Comparison of ENCODE assay signal across 22 mouse cellular contexts in the genomic region with DNA sequence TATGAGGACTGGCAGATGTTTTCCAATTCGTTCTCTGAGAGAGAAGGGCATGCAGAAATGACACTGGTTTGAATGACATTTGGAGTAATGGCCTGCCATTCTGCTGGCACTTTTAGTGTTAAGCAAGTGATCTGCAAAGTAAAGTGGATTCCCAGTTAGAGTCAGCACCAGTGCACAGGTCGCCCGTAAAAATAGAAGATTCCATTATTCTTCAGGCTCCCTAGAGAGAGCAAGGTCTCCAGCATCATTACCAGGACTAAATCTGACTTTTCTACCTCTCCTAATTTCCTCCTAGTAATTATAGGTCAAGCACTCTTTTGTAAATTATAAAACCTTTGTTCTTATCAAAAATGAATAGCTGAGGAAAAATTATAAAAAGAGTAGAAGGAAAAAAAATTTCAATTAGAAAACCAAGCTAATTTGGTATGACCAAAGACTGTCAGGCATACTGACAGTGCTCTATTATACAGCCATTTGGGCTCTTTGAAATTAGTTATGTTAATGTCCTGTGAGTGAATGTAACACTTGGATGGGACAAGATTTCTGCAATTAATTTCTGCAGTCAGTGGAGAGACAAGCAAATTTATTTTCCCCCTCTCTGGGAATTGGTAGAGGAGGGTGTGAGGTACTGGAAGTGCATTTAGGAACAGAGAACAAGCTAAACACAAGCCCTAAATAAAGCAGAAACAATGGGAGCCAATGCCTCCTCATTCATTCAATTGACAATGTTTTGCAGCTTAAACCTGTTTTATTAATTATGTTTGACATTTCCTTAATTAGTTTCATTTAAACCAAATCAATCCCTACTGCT.
A peak's percentile ranks its signal among the peaks of the same experiment; 100 is the strongest.
DNase-seq lines count a peak whose midpoint lies in the region; ATAC-seq and TF ChIP-seq lines count a peak whose summit lies in the region.
"Had no signal": no experiment of that assay in that cellular context is flagged by ENCODE, and none has a peak within 500 bp of the region (broad histone marks: within the 10 kb centered on the region; RNA-seq: fewer than 3 reads in every experiment).

No protein-coding gene starts in this region.

- H3K4me1 ChIP-seq in lung, postnatal 0 days (ENCODE audit: insufficient read depth, low read depth, low read length), result no peaks in the 10 kb centered on the region
- peaks cover 2% of the 10 kb centered on the region; the same call in 1 of the 2 replicates for H3K4me1 ChIP-seq in hindbrain, embryonic 12.5 days
- H3K4me1 ChIP-seq in midbrain, embryonic 14.5 days (ENCODE audit: control insufficient read depth, insufficient read depth, low read length), result no peaks in the 10 kb centered on the region
- H3K4me1 ChIP-seq: embryonic facial prominence, embryonic 15.5 days; heart, embryonic 13.5 days; megakaryocyte, embryonic 14.5 days had no signal

- no peaks in the 10 kb centered on the region for H3K9me3 ChIP-seq in lung, postnatal 0 days (ENCODE audit: low read length)
- no peaks in the 10 kb centered on the region for H3K9me3 ChIP-seq in hindbrain, embryonic 12.5 days (replicated peaks)
- no peaks in the 10 kb centered on the region for H3K9me3 ChIP-seq in midbrain, embryonic 14.5 days (ENCODE audit: control insufficient read depth, low read length)
- H3K9me3 ChIP-seq: embryonic facial prominence, embryonic 15.5 days; heart, embryonic 13.5 days had no signal

- no peak overlapping the region for H3K27ac ChIP-seq in lung, postnatal 0 days (ENCODE audit: low read length)
- H3K27ac ChIP-seq in hindbrain, embryonic 12.5 days, result peak overlapping the region; percentile 17; the same call in 1 of the 2 replicates
- H3K27ac ChIP-seq in midbrain, embryonic 14.5 days (replicated peaks; ENCODE audit: low read depth, low read length), result peak overlapping the region; percentile 28; the same call in 1 of the 2 replicates
- H3K27ac ChIP-seq: embryonic facial prominence, embryonic 15.5 days; heart, embryonic 13.5 days; stomach, postnatal 0 days had no signal

- no peaks in the 10 kb centered on the region for H3K36me3 ChIP-seq in lung, postnatal 0 days (ENCODE audit: insufficient read depth, low read length)
- H3K36me3 ChIP-seq in hindbrain, embryonic 12.5 days, result no peaks in the 10 kb centered on the region
- H3K36me3 ChIP-seq in midbrain, embryonic 14.5 days (ENCODE audit: control insufficient read depth, insufficient read depth, low read length), result no peaks in the 10 kb centered on the region
- H3K36me3 ChIP-seq: embryonic facial prominence, embryonic 15.5 days; heart, embryonic 13.5 days had no signal

- no peak for TF ChIP-seq CTCF in lung, postnatal 0 days (IDR thresholded peaks at IDR 0.05)

- no peak for ATAC-seq in lung, postnatal 0 days
- ATAC-seq in hindbrain, embryonic 12.5 days (ENCODE audit: low FRiP score), result peak; percentile 93
- ATAC-seq in midbrain, embryonic 14.5 days (ENCODE audit: low FRiP score, low TSS enrichment), result peak; percentile 73

- H3K4me3 ChIP-seq in lung, postnatal 0 days (ENCODE audit: low read depth, low read length), result no peak overlapping the region
- H3K4me3 ChIP-seq in hindbrain, embryonic 12.5 days, result no peak overlapping the region
- H3K4me3 ChIP-seq in midbrain, embryonic 14.5 days (replicated peaks; ENCODE audit: low read depth, low read length), result no peak overlapping the region
- H3K4me3 ChIP-seq: embryonic facial prominence, embryonic 15.5 days; heart, embryonic 13.5 days; megakaryocyte, embryonic 14.5 days had no signal

- no peaks in the 10 kb centered on the region for H3K27me3 ChIP-seq in lung, postnatal 0 days (replicated peaks; ENCODE audit: insufficient read depth, low read length)
- H3K27me3 ChIP-seq in hindbrain, embryonic 12.5 days, result no peaks in the 10 kb centered on the region
- H3K27me3 ChIP-seq in midbrain, embryonic 14.5 days (ENCODE audit: control insufficient read depth, insufficient read depth, low read length), result no peaks in the 10 kb centered on the region
- H3K27me3 ChIP-seq: embryonic facial prominence, embryonic 15.5 days; heart, embryonic 13.5 days; megakaryocyte, embryonic 14.5 days had no signal

- no peak overlapping the region for H3K4me2 ChIP-seq in lung, postnatal 0 days (replicated peaks; ENCODE audit: low read depth, low read length)
- H3K4me2 ChIP-seq in hindbrain, embryonic 12.5 days (replicated peaks), result no peak overlapping the region
- no peak overlapping the region for H3K4me2 ChIP-seq in midbrain, embryonic 14.5 days (ENCODE audit: low read length)
- H3K4me2 ChIP-seq: embryonic facial prominence, embryonic 15.5 days; heart, embryonic 13.5 days had no signal

- DNase-seq in lung, postnatal 36 days, result peak; percentile 8
- no peak for DNase-seq in lung, postnatal 0 days (ENCODE audit: low spot score)
- DNase-seq in midbrain, embryonic 14.5 days, result peak; percentile 29
- DNase-seq in retina, postnatal 1 day, result peak; percentile 63
- DNase-seq in left cerebral cortex, postnatal 36 days (ENCODE audit: low spot score in 2 of 2), result no peak
- no peak for DNase-seq in thymus, adult 18-20 months
- DNase-seq in urinary bladder, postnatal 14 days (ENCODE audit: low spot score), result no peak
- DNase-seq: cerebellum, adult 11-12 months; gastrocnemius, postnatal 36 days; heart, postnatal 4 days; kidney, adult 2 months; kidney, postnatal 25 days; liver; lung, adult 18-20 months; right cerebral cortex, adult 18-20 months; spleen, adult 18-20 months; thymus, postnatal 4 days had no signal

- no peak overlapping the region for H3K9ac ChIP-seq in lung, postnatal 0 days (replicated peaks; ENCODE audit: low read depth)
- H3K9ac ChIP-seq in hindbrain, embryonic 12.5 days, result no peak overlapping the region
- no peak overlapping the region for H3K9ac ChIP-seq in midbrain, embryonic 14.5 days (replicated peaks; ENCODE audit: low read length)
- H3K9ac ChIP-seq: embryonic facial prominence, embryonic 15.5 days; heart, embryonic 13.5 days had no signal

- intact Hi-C loops in left cerebral cortex, postnatal 36 days (cut with DNase I), result no loop called here

- no peak for TF ChIP-seq EP300 in lung, postnatal 0 days (IDR thresholded peaks at IDR 0.05)

- WGBS in lung, postnatal 0 days, result 43% methylated on average over 3 of the region's 3 CpGs
- 33% methylated on average over 3 of the region's 3 CpGs for WGBS in hindbrain, embryonic 12.5 days
- 40% methylated on average over 3 of the region's 3 CpGs for WGBS in midbrain, embryonic 14.5 days

Comparison
In these comparisons a context has a peak if more than half of its experiments do, and no peak if none do; other contexts are left out.
1. DNase-seq: peak in lung, postnatal 36 days (single experiment), midbrain, embryonic 14.5 days (single experiment) and retina, postnatal 1 day (single experiment); none in lung, postnatal 0 days (single experiment), left cerebral cortex, postnatal 36 days (0 of 2), thymus, adult 18-20 months (0 of 2) and urinary bladder, postnatal 14 days (single experiment).